Mouse (Mus musculus) G1E (cell line): ENCODE measurements around the gene Rapgef5. TPM values are rescaled to one million over a fixed set of nuclear protein-coding genes. Genes with fewer than 3 reads are reported as not detected.

Experiments
- ATAC-seq: 2 replicates; pipeline ENCODE4 v1.8.0; 2016; ENCODE audit warnings: mild to moderate bottlenecking; ENCODE audit not compliant: insufficient number of reproducible peaks, poor library complexity, low FRiP score, severe bottlenecking; ENCODE audit errors: extremely low read depth
- DNase-seq: peaks from one replicate; pipeline ENCODE4 v3.0.0; 2012; ENCODE audit warnings: low spot score
- H3K27me3 ChIP-seq: 2 replicates; pipeline ENCODE4 v1.6.1; 2012; ENCODE audit warnings: mild to moderate bottlenecking, low read length, inconsistent platforms; ENCODE audit not compliant: insufficient read depth
- H3K36me3 ChIP-seq: replicated peaks from 2 replicates; pipeline ENCODE3; 2012; ENCODE audit warnings: mild to moderate bottlenecking, inconsistent platforms
- H3K4me1 ChIP-seq: 2 replicates; pipeline ENCODE4 v1.6.1; 2012; ENCODE audit warnings: low read depth, low read length, inconsistent platforms, mixed read lengths; ENCODE audit not compliant: insufficient read depth
- H3K4me3 ChIP-seq: 2 replicates; pipeline ENCODE4 v1.5.1; 2012; ENCODE audit warnings: low read depth, mild to moderate bottlenecking, inconsistent platforms, low read length, moderate library complexity, mixed read lengths
- H3K9me3 ChIP-seq: replicated peaks from 2 replicates; pipeline ENCODE4 v1.6.1; 2012; ENCODE audit warnings: inconsistent platforms
- CTCF ChIP-seq: IDR thresholded peaks from 2 replicates; pipeline ENCODE4 v1.5.1; 2012; ENCODE audit warnings: low read depth, low read length, inconsistent platforms, mixed read lengths
- GATA1 ChIP-seq: IDR thresholded peaks from 2 replicates; pipeline ENCODE4 v1.6.1; 2012; ENCODE audit warnings: borderline replicate concordance, low read length, inconsistent platforms, mixed read lengths
- GATA2 ChIP-seq: IDR thresholded peaks from 2 replicates; pipeline ENCODE4 v1.6.1; 2012; ENCODE audit warnings: low read depth, low read length, inconsistent platforms, borderline replicate concordance
- POLR2AphosphoS5 ChIP-seq: IDR thresholded peaks from 2 replicates; pipeline ENCODE4 v1.6.1; 2012; ENCODE audit warnings: low read depth, low read length, inconsistent platforms; ENCODE audit not compliant: insufficient replicate concordance
- TAL1 ChIP-seq: conservative IDR thresholded peaks from 2 replicates; pipeline ENCODE4 v1.6.1; 2012; ENCODE audit warnings: low read depth, low read length, inconsistent platforms, mixed read lengths
- polyA plus RNA-seq: library from polyadenylated mRNA; stranded (reverse); fragments of >175 nt; gene quantifications from 2 replicates; pipeline ENCODE4 v1.2.3, GENCODE M21; 2012
- total RNA-seq, 2 experiments: library from RNA; stranded (forward) in 1 of 2; stranded (reverse) in 1 of 2; fragments of 200-1000 nt in 1 of 2; fragments of >200 nt in 1 of 2; fragmentation: Nextera tagmentation in 1 of 2; gene quantifications; 2 replicates each; pipeline ENCODE4 v1.2.3; 2014 to 2017

Gene Rapgef5
- total and polyA plus RNA-seq, 3 experiments, result 0.66 TPM; not detected in 2

DNA sequence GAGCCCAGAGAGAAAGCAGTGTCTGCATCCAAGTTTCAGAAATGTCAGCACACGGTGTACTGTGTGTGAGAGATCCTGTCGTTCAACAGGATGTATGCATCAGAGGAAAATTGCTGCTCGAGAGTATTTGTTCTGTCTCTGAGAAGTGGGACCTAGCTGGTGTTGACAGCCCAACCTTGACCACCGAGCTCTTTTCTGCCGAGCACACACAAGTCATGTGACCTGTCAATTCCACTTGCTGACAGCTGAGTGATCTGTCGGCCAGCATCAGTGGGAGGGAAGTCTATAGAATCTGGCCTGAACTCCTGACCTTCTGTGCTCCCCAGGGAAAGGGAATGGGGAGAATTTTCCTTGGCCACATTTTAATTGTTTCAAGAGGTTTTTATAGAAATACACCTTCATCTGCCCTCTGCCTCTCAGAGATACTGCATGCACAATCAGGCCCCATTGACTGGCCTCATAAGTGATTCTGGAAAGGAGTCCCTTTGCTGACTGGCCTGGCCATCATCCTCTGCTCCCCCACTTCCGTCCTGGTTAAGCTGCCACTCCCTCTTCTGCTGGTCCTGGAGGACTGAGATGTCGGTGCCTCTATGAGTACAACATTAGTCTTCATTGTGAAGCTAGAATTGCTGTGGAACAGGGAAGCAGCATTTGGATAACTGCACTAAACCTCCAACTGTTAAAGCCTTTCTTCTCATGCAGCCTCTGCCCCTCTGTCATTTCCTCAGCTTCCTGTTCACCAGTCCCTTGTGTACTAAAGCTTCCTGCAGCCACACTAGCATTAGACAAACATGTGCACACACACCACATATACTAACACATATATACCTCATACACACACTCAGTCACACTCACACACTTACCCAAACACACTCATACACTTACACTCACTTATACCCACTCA, 228.6 kb downstream of the Rapgef5 start:
- Histone ChIP-seq H3K4me1 (no peaks in the 10 kb centered on the region), H3K9me3 (peaks cover 21% of the 10 kb centered on the region), H3K4me3 (no peak overlapping the region), H3K36me3 (no peaks in the 10 kb centered on the region), H3K27me3 (no peaks in the 10 kb centered on the region)
- ATAC-seq (no peak), DNase-seq (no peak)
- no peak for TF ChIP-seq POLR2AphosphoS5
- TF ChIP-seq GATA2, result no peak
- no peak for TF ChIP-seq GATA1
- no peak for TF ChIP-seq CTCF
- no peak for TF ChIP-seq TAL1

GRCm38 (mm10) chr12:117746611-117747010, 230.3 kb downstream of the Rapgef5 start:
- Histone ChIP-seq H3K4me3 (no peak overlapping the region), H3K27me3 (no peaks in the 10 kb centered on the region), H3K4me1 (no peaks in the 10 kb centered on the region), H3K36me3 (no peaks in the 10 kb centered on the region), H3K9me3 (peaks cover 32% of the 10 kb centered on the region)
- TF ChIP-seq POLR2AphosphoS5 (no peak), TAL1 (no peak)
- ATAC-seq, result no peak
- DNase-seq, result no peak

DNA sequence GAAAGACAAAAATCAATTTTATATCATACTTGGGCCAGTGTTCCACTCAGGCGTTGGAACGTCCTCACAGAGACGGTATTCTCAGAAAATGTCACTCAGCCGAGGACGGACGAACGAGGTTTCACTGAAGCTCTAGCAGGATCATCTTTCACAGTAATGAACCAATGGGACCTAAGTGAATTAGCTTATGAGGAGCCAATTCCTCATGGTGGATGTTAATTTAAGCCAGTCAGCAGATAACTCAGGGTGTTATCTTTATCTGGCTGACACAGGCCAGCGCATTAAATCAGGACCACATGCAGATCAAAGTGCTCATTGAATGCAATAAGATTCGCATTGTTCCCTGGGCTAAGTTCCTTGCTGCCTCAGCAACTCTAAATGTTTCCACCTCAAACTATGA, 234.8 kb downstream of the Rapgef5 start:
- no peaks in the 10 kb centered on the region for H3K4me1 ChIP-seq
- no peak for TF ChIP-seq GATA1
- TF ChIP-seq TAL1, result no peak
- TF ChIP-seq GATA2, result no peak
- TF ChIP-seq CTCF, result no peak
- TF ChIP-seq POLR2AphosphoS5, result no peak
- peaks cover 37% of the 10 kb centered on the region for H3K9me3 ChIP-seq
- H3K27me3 ChIP-seq, result no peaks in the 10 kb centered on the region
- no peak for ATAC-seq
- DNase-seq, result no peak
- no peak overlapping the region for H3K4me3 ChIP-seq
- no peaks in the 10 kb centered on the region for H3K36me3 ChIP-seq

- Histone ChIP-seq H3K4me3 (no peak overlapping the region), H3K9me3 (peaks cover 38% of the 10 kb centered on the region), H3K4me1 (no peaks in the 10 kb centered on the region), H3K36me3 (no peaks in the 10 kb centered on the region), H3K27me3 (no peaks in the 10 kb centered on the region)
- DNase-seq, result no peak
- no peak for ATAC-seq
- TF ChIP-seq POLR2AphosphoS5 (no peak), CTCF (no peak)
Measured at GRCm38 (mm10) chr12:117751520-117752383, 235.5 kb downstream of the Rapgef5 start.

GRCm38 (mm10) chr12:117756010-117756409, 239.7 kb downstream of the Rapgef5 start:
- Histone ChIP-seq H3K27me3 (no peaks in the 10 kb centered on the region), H3K4me1 (no peaks in the 10 kb centered on the region), H3K4me3 (no peak overlapping the region), H3K9me3 (peaks cover 40% of the 10 kb centered on the region), H3K36me3 (no peaks in the 10 kb centered on the region)
- ATAC-seq (no peak), DNase-seq (no peak)
- no peak for TF ChIP-seq GATA2
- TF ChIP-seq TAL1, result no peak
- TF ChIP-seq GATA1, result no peak
- no peak for TF ChIP-seq CTCF
- TF ChIP-seq POLR2AphosphoS5, result no peak

DNA sequence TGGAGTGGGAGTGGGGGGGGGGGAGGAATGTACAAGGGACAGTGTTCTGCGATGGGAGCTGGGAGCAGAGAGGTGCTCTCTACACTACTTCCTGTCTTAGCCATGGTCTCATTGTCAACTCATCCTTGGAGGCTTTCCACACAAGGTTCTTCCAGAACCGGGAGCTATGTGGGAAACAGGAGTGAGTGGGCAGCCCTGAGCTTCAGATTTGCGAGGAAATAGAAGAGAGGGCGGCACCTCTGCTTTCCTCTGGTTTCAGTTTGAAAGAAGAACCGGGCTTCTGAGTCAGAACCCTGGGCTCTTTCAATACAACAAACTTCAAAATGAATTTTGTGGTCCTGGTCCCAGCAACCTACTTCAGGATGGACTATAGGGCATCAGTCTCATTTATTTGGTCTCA, 244.1 kb downstream of the Rapgef5 start:
- TF ChIP-seq POLR2AphosphoS5 (no peak), GATA2 (no peak), GATA1 (no peak), TAL1 (no peak), CTCF (no peak)
- Histone ChIP-seq H3K9me3 (peaks cover 31% of the 10 kb centered on the region), H3K36me3 (no peaks in the 10 kb centered on the region), H3K27me3 (no peaks in the 10 kb centered on the region), H3K4me3 (no peak overlapping the region), H3K4me1 (no peaks in the 10 kb centered on the region)
- DNase-seq (no peak), ATAC-seq (no peak)
